Mouse (Mus musculus) midbrain, postnatal 0 days (tissue): ENCODE data around the gene Tmem101. TPM values are rescaled to one million over a fixed set of nuclear protein-coding genes. Genes with fewer than 3 reads are reported as not detected.

Experiments
- ATAC-seq: fragments of 200-750 bp; cut with Nextera tagmentation; 2 replicates; pipeline ENCODE4 v1.8.0; 2017; ENCODE audit warnings: moderate number of reproducible peaks, mild to moderate bottlenecking, moderate TSS enrichment, moderate library complexity; ENCODE audit not compliant: low FRiP score
- DNase-seq: peaks from one replicate; pipeline ENCODE4 v3.0.0-alpha.2; 2015; ENCODE audit warnings: low spot score
- H3K27ac ChIP-seq: fragments of 300-500 bp; sonication (generic); 2 replicates; pipeline ENCODE4 v1.5.1; 2014; ENCODE audit warnings: low read depth, mild to moderate bottlenecking, low read length, mixed read lengths
- H3K27me3 ChIP-seq: fragments of 300-500 bp; sonication (generic); 2 replicates; pipeline ENCODE4 v1.6.1; 2014; ENCODE audit warnings: low read length, control low read depth, mixed read lengths; ENCODE audit not compliant: insufficient read depth
- H3K36me3 ChIP-seq: fragments of 300-500 bp; sonication (generic); 2 replicates; pipeline ENCODE4 v1.6.1; 2014; ENCODE audit warnings: low read length, control low read depth, mixed read lengths; ENCODE audit not compliant: insufficient read depth
- H3K4me1 ChIP-seq: fragments of 300-500 bp; sonication (generic); 2 replicates; pipeline ENCODE4 v1.6.1; 2014; ENCODE audit warnings: mild to moderate bottlenecking, control low read depth, antibody characterized with exemption, low read length, mixed read lengths; ENCODE audit not compliant: insufficient read depth
- H3K4me2 ChIP-seq: fragments of 300-500 bp; sonication (generic); 2 replicates; pipeline ENCODE4 v1.6.1; 2014; ENCODE audit warnings: low read depth, mild to moderate bottlenecking, low read length, mixed read lengths; ENCODE audit not compliant: poor library complexity, severe bottlenecking
- H3K4me3 ChIP-seq: fragments of 300-500 bp; sonication (generic); 2 replicates; pipeline ENCODE4 v1.5.1; 2014; ENCODE audit warnings: low read depth, mild to moderate bottlenecking, low read length, moderate library complexity
- H3K9ac ChIP-seq: fragments of 300-500 bp; sonication (generic); replicated peaks from 2 replicates; pipeline ENCODE4 v1.6.1; 2014; ENCODE audit warnings: mild to moderate bottlenecking, low read length, moderate library complexity, mixed read lengths; ENCODE audit not compliant: poor library complexity, severe bottlenecking
- H3K9me3 ChIP-seq: fragments of 300-500 bp; sonication (generic); 2 replicates; pipeline ENCODE4 v1.6.1; 2016; ENCODE audit warnings: low read length, control low read depth
- CTCF ChIP-seq: IDR thresholded peaks from 2 replicates; pipeline ENCODE4 v1.5.1; 2016; ENCODE audit warnings: antibody characterized with exemption, mild to moderate bottlenecking
- WGBS: fragments of 180-500 bp; shearing (Covaris S2); extraction: QIAGEN DNeasy Blood & Tissue Kit; methylation state at CpG from one replicate; pipeline ENCODE4 v1.1.7; 2014; 5-methylcytosine and 5-hydroxymethylcytosine counted together
- polyA plus RNA-seq: library from polyadenylated mRNA; unstranded; fragments of >200 nt; fragmentation: Nextera tagmentation; extraction: Ambion mirVana; gene quantifications from 2 replicates; pipeline ENCODE4 v1.2.1, GENCODE M21; 2015
- total RNA-seq: library from RNA; depleted of rRNA; stranded (reverse); fragments of >200 nt; gene quantifications from 2 replicates; pipeline ENCODE4 v1.2.3, GENCODE M21; 2014

Tmem101 gene
- total and polyA plus RNA-seq, 2 experiments from 2014 or later, result 41.1 to 44.4 TPM

GRCm38 (mm10) chr11:102137625-102138446, 18.4 kb downstream of the Tmem101 start:
- H3K27ac ChIP-seq, result no peak overlapping the region
- H3K9me3 ChIP-seq, result no peaks in the 10 kb centered on the region
- no peaks in the 10 kb centered on the region for H3K4me1 ChIP-seq
- peak overlapping the region; percentile 17; the same call in 1 of the 2 replicates for H3K4me3 ChIP-seq
- WGBS, result 48% methylated on average over 13 of the region's 13 CpGs
- ATAC-seq, result no peak
- no peak for DNase-seq
- TF ChIP-seq CTCF, result no peak
- H3K36me3 ChIP-seq, result no peaks in the 10 kb centered on the region
- H3K9ac ChIP-seq, result no peak overlapping the region
- peak overlapping the region; percentile 55 for H3K4me2 ChIP-seq
- H3K27me3 ChIP-seq, result 0 out of 2 replicates have a peak, but pooled peaks cover 3% of the 10 kb centered on the region

DNA sequence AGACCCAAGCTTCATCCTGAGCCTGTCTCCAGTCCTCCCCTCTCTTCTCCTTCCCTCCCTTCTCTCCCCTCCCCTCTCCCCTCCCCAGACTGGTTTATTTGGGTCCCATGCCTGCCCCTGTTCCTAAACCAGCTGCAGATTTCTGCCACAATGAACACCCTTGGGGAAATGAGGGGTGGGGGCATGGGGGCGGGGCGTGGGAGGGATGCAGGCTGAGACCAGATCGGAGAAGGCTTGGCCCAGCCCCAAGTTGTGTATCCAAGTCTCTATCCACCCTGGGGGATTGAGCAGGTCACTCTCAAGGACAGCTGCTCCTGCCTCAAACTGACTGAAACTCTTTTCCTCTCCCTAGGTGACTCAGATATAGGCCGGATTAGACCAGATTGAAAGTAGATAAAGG, 21.7 kb downstream of the Tmem101 start:
- DNase-seq (peak; percentile 69), ATAC-seq (no peak)
- Histone ChIP-seq H3K4me2 (no peak overlapping the region), H3K36me3 (no peaks in the 10 kb centered on the region), H3K27ac (no peak overlapping the region), H3K4me3 (no peak overlapping the region), H3K9ac (no peak overlapping the region), H3K4me1 (no peaks in the 10 kb centered on the region), H3K27me3 (no peaks in the 10 kb centered on the region), H3K9me3 (no peaks in the 10 kb centered on the region)
- no peak for TF ChIP-seq CTCF
- WGBS, result 17% methylated on average over 4 of the region's 4 CpGs

- H3K4me3 ChIP-seq, result no peak overlapping the region
- no peaks in the 10 kb centered on the region for H3K9me3 ChIP-seq
- no peak overlapping the region for H3K27ac ChIP-seq
- no peak for TF ChIP-seq CTCF
- no peaks in the 10 kb centered on the region for H3K27me3 ChIP-seq
- H3K4me1 ChIP-seq, result no peaks in the 10 kb centered on the region
- no peak overlapping the region for H3K9ac ChIP-seq
- DNase-seq, result no peak
- no peaks in the 10 kb centered on the region for H3K36me3 ChIP-seq
- H3K4me2 ChIP-seq, result no peak overlapping the region
- WGBS, result 86% methylated on average over 6 of the region's 6 CpGs
- ATAC-seq, result no peak
Measured at GRCm38 (mm10) chr11:102117386-102117785, 38.8 kb downstream of the Tmem101 start.

- WGBS, result 85% methylated on average over 8 of the region's 8 CpGs
- no peak for ATAC-seq
- no peak for DNase-seq
- Histone ChIP-seq H3K27ac (no peak overlapping the region), H3K4me1 (no peaks in the 10 kb centered on the region), H3K36me3 (no peaks in the 10 kb centered on the region), H3K4me2 (no peak overlapping the region), H3K27me3 (no peaks in the 10 kb centered on the region), H3K4me3 (no peak overlapping the region), H3K9me3 (no peaks in the 10 kb centered on the region), H3K9ac (no peak overlapping the region)
- no peak for TF ChIP-seq CTCF
Measured at GRCm38 (mm10) chr11:102116241-102116640, 40.0 kb downstream of the Tmem101 start.

GRCm38 (mm10) chr11:102111576-102111975, 44.6 kb downstream of the Tmem101 start:
- Histone ChIP-seq H3K27me3 (peaks cover 24% of the 10 kb centered on the region), H3K9ac (no peak overlapping the region), H3K4me3 (no peak overlapping the region), H3K36me3 (no peaks in the 10 kb centered on the region), H3K27ac (no peak overlapping the region), H3K4me2 (no peak overlapping the region), H3K9me3 (no peaks in the 10 kb centered on the region), H3K4me1 (no peaks in the 10 kb centered on the region)
- no peak for TF ChIP-seq CTCF
- no peak for DNase-seq
- ATAC-seq, result no peak
- WGBS, result 84% methylated on average over 5 of the region's 5 CpGs

- Histone ChIP-seq H3K4me1 (no peaks in the 10 kb centered on the region), H3K4me2 (0 out of 2 replicates have a peak within 1 kb of the TSS, but pooled peaks have one; percentile 18), H3K4me3 (no peak within 1 kb of the TSS), H3K9me3 (no peaks in the 10 kb centered on the region), H3K36me3 (no peaks in the 10 kb centered on the region), H3K9ac (no peak within 1 kb of the TSS), H3K27ac (no peak within 1 kb of the TSS), H3K27me3 (peaks cover 47% of the 10 kb centered on the region)
- DNase-seq (no peak), ATAC-seq (no peak)
- TF ChIP-seq CTCF, result no peak
- 9% methylated on average over 9 of the region's 9 CpGs for WGBS
Measured at GRCm38 (mm10) chr11:102107732-102108131, 48.5 kb downstream of the Tmem101 start, which contains the start of gene Pyy. TSS of gene Pyy (minus strand) at chr11:102107832.
